Mouse (Mus musculus) neutrophil, adult 5-6 weeks (primary cell): ENCODE measurements around the gene Stil. TPM values are rescaled to one million over a fixed set of nuclear protein-coding genes. Genes with fewer than 3 reads are reported as not detected.
A peak's percentile ranks its signal among the peaks of the same experiment; 100 is the strongest.

Experiments
- ATAC-seq: fragments of 151-379, 151-347 bp; 2 replicates; pipeline ENCODE4 v1.8.0; 2017; ENCODE audit warnings: mild to moderate bottlenecking, moderate TSS enrichment; ENCODE audit not compliant: insufficient number of reproducible peaks, poor library complexity, low FRiP score, severe bottlenecking; ENCODE audit errors: extremely low read depth
- total RNA-seq: library from RNA; stranded (forward); fragments of 200-1000 nt; gene quantifications from 2 replicates; pipeline ENCODE4 v1.2.3, GENCODE M21; 2017

Stil gene
- total RNA-seq, 1 experiment from 2014 or later: not detected

- peak; percentile 75; the same call in 1 of the 2 replicates for ATAC-seq
Observed at GRCm38 (mm10) chr4:115038242-115038641, 38.3 kb downstream of the Stil start.

- ATAC-seq: no peak
Observed at GRCm38 (mm10) chr4:115045621-115046020, 45.7 kb downstream of the Stil start.

- peak; percentile 75 for ATAC-seq
Observed at GRCm38 (mm10) chr4:115047750-115048149, 47.8 kb downstream of the Stil start.

DNA sequence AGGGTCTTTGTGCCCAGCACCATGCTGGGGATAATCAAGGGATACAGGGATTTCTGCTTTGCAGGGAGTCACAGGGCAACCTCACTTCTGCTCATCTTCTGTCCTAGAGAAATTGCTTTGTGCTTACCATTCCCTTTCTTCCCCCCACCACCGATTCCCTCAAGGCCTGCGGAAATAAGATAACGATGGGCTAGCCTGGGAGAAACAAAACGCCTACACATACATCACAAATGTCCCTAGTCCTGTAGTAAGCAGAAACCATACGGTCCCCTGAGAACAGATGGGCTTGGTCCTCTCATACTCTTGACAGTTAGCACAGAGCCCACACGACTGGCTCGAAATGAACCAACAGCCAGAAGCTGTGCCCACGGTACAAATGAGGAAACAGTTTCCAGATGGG is 48.2 kb downstream of the Stil start:
- no peak for ATAC-seq

DNA sequence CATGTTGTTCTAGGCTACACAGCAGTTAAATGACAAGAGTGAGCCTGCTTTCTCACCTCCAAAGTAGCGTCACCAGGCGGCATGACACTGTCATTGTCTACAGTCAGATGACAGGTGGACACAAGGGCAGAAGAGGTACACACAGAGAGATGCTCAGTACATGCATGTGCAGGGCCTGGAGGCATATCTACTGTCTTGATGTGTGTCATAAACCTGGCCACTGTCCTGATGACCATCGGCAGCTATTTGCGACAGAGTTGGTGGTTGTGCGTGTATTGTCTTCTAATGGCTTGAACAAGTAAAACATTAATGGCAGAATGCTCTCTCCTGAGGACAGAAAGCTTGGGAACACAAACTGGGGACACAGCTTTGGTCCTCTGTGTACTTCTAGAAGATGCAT is 51.3 kb downstream of the Stil start:
- ATAC-seq: no peak

DNA sequence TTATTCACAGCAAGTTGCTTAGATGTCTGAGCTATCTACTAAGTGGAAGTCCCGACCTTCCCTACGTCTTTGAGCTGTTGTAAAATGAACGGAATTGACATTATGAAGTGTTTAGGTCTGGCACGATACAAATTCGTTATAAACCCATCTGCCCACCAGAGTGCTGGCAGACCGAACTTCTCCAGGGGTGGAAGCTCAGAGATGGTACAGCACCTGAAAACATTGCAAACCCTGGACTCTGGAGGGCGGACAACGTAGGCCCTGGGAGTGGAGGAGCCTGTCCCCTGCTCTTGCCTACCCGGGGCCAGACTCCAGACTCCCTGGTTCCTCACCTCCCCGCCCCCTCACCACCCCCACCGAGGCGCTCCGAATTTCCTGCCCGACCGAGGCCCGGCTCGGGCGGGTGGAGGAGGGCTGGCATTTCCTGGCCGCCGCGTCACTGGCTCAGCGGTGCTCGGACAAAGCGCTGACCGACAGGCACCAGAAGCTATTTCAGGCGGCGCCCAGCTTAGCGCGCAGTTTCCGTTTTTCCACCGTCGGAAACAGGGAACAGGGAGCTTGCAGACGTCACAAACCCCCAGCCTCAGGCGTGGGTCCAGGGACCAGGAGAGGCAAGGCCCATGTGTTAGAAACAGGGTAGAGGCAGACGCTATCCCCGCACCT is 52.5 kb downstream of the Stil start:
- no peak for ATAC-seq

DNA sequence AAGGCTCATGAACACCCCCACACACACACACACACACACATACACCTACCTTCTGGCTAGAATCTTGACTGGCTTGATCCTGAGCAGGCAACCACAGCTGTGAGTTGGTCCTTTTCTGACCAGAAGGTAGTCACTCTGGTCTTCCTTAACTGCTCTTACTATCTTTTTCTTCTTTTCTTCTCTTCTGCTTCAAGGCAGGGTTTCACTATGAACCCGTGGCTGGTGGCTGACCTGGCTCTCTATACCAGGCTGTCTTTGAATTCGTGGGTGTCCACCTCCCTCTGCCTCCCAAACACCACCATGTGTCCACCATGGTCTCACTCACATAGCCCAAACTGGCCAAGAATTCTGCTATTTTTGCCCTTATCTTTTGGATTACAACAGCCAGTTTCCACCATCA is 55.1 kb downstream of the Stil start:
- ATAC-seq: no peak

GRCm38 (mm10) chr4:115055691-115056090 is 55.7 kb downstream of the Stil start:
- no peak for ATAC-seq

- ATAC-seq: peak; percentile 1; the same call in 1 of the 2 replicates
Observed at GRCm38 (mm10) chr4:115056371-115056920, 56.5 kb downstream of the Stil start, which contains the start of gene Tal1. TSS of gene Tal1 (plus strand) at chr4:115056426.

- peak; percentile 71 for ATAC-seq
Observed at GRCm38 (mm10) chr4:115056921-115057673, 57.1 kb downstream of the Stil start.

DNA sequence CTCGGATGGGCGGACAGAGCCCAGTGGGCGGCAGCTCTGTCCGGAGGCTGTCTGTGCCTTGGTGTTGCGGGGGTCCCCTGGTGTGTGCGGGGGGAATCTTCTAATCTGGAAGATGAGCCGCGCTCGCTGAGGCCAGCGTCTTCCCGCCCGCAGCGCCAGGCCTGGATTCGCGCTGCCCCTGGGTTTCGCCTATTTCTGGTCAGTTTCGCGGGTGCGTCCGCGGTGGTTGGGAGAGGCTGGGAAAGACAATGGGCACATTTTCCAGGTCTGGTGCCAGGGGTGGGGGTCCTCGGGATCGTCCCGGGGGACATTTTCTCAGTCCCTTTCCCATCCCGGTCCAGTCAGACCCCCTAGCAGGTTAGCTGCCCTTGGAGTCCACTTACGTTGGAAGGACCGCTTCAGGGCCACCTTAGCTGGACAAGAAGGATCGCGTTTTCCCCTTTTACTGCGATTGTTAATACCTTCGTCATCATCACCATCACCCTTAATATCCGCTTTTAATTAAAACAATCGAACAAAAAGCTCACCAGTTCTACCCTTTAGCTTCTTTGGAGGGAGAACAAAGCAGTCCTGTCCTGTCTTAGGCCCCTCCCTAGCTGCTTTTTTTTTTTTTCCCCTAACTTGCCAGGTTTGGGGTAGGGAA is 57.8 kb downstream of the Stil start:
- no peak for ATAC-seq

DNA sequence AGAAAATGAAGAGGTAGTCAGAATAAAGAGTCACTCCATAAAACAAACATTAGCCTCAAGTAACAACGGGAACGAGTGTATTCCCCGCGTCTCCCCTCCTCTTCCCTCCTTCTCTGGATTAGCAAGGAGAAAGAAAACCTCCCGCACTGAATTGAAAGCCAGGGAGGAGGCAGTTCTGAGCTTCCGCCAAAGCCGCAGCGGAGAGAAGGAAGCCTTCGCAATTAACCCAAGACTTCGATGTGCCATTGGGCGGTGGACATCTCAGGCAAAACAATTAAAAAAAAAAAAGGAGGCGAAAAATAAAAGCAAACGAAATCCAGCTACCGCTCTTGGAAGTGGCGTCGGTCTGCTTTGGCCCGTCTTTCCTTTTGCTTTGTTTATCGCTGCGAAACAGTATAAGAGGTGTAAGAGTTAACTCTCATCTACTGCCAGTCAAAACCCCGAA is 58.4 kb downstream of the Stil start:
- ATAC-seq: no peak

DNA sequence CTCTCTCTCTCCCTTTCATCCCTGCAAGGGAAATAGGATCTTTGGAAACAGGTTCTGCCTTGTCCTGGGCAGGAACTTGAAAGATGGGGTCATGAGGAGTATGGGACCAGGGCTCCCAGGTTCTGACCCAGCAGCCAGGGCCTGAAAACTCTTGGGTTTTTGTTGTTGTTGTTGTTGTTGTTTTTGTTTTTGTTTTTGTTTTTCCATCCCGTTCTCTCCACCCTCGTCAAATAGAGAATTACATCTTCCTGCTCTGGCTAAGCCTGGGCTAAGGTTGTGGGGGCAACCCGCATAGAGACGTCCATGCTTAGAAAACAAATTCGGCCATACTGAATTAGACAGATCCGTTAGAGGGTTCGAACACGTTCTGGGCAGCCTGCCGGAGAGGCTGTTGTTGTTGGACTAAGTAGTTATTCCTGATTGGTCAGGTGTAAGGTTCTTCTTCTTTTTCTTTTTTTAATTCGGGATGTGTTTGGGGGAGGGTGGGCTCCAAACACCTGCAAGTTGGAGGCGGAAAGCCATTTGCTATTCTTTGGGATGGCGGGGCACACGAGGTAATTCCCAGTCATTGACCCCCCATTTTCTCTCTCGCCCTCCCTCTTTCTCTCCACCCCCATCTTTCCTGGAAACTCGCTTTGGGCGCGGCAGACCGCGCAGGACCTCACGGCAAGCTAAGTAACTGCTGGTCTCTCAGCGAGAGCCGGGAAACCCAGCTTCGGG is 59.1 kb downstream of the Stil start:
- no peak for ATAC-seq

DNA sequence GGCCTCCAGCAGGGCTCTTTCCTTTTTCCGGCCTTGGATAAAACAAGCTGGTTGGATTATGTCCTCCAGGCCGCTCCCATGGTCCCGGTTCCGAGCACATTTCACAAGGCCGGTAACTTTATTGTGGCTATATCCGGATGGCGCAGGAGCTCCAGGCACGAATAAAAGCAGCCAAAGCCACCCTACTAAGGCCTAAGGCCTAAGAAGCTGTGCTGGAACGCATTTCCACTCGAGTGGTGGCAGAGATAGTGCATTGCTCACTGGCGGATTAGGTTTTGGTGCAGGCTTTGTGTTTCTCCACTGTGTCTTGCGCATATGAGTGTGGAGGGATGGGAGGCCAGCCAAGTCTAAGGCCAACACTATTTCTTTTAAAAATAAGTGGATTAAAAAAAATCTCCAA is 59.9 kb downstream of the Stil start:
- no peak for ATAC-seq

GRCm38 (mm10) chr4:115060753-115061152 is 60.8 kb downstream of the Stil start:
- ATAC-seq: no peak

- ATAC-seq: no peak
Observed at GRCm38 (mm10) chr4:115062540-115062874, 62.5 kb downstream of the Stil start.

DNA sequence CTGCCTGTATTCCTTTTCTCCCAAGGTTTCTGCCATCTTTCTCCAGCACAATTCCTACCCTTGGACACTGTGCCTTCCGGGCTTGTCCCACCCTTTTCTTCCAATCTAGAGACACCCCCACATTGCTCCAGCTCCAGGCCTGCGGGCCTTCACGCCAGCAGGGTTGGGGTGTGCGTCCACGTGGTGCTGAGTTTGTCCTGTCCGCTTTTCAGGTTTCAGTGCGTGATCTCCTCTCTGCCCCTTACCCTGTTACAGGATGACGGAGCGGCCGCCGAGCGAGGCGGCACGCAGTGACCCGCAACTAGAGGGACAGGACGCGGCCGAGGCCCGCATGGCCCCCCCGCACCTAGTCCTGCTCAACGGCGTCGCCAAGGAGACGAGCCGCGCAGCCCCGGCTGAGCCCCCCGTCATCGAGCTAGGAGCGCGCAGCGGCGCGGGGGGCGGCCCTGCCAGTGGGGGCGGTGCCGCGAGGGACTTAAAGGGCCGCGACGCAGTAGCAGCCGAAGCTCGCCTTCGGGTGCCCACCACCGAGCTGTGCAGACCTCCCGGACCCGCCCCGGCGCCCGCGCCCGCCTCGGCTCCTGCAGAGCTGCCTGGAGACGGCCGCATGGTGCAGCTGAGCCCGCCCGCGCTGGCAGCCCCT is 63.0 kb downstream of the Stil start:
- ATAC-seq: peak; percentile 16; the same call in 1 of the 2 replicates

DNA sequence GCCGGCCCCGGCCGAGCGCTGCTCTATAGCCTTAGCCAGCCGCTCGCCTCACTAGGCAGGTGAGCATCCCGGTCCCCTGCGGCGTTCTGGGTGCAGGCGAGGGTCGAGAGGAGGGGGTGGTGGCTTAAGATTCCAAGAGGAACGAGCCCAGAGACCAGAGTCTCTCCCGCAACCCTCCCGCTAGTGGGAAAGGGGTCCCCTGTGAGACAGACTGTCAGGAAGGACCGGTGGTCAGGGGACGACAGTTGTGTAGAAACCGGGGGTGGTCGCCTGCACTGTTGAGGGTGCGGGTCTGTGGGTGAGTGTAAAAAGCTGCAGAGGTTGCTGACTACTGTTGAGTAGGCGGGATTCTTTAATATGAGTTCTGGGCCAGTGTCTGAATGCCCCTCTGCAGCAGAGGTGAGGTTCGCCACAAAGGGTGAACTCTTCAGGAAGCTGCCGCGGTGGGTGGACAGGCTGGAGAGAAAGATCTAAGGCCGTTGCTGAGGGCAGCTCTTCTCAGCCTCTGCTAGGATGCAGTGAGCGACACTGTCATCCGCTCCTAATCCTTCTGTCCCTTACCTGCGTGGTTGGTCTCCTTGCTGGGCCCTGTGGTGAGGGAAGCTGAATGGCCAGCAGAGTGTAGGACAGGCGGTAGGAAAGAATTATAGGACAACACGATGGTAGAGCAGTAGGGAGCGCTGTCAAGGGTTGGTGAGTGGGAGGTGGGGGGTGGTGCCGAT is 63.7 kb downstream of the Stil start:
- ATAC-seq: no peak
